Mouse (Mus musculus) heart, adult 9 months (tissue): ENCODE results near the gene Gm15294.

Experiments used
- DNase-seq, 2 experiments: peaks; one replicate each; pipeline ENCODE4 v3.0.0; 2022; ENCODE audit warnings: low spot score in 2 of 2

Gene Gm15294

DNA sequence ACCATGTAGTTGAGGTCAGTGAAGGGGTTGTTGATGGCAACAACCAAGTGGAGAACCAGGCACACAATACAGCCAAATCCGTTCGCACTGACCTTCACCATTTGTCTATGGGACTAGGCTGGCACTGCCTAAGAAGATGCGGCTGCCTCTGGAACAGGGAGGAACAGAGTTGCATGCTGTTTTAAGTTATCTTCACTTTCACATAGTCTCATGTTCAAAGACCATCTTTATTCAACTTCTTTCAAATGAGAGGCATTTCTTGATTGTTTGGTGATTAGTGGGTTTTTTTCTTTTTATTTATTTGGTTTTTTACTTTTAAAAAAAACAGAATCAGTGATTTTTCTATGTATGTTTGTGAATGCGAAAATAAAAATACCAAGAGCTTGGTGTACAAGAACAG, at the start of gene Gm15294:
Gm15294 (minus strand) TSS at position 101 of the 400 bp plus-strand sequence.
- no peak for DNase-seq

- DNase-seq, result no peak
Observed at GRCm38 (mm10) chrX:141884336-141885048, 9.5 kb upstream of the Gm15294 start.

DNA sequence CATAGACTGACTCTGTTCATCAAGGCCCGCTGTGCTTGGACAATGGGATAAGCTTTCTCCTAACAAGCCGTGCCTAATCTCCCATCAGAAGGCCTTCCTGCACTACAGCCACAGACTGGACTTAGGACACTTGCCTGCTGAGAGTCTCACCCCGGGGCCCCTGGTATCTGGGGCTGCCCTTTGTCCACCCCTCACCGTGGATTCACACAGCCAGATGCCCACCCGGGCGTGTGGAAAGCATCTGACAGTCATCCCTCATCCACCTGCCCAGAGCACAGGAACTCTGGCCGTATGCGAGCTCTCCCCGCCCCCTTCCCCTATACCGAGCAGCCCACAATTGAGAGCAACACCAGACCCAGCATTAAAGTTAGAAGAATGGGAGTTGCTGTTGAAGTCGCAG, 1.0 kb downstream of the Gm15294 start:
- DNase-seq, result no peak

GRCm38 (mm10) chrX:141873597-141873996, 1.4 kb downstream of the Gm15294 start:
- DNase-seq, result no peak

DNA sequence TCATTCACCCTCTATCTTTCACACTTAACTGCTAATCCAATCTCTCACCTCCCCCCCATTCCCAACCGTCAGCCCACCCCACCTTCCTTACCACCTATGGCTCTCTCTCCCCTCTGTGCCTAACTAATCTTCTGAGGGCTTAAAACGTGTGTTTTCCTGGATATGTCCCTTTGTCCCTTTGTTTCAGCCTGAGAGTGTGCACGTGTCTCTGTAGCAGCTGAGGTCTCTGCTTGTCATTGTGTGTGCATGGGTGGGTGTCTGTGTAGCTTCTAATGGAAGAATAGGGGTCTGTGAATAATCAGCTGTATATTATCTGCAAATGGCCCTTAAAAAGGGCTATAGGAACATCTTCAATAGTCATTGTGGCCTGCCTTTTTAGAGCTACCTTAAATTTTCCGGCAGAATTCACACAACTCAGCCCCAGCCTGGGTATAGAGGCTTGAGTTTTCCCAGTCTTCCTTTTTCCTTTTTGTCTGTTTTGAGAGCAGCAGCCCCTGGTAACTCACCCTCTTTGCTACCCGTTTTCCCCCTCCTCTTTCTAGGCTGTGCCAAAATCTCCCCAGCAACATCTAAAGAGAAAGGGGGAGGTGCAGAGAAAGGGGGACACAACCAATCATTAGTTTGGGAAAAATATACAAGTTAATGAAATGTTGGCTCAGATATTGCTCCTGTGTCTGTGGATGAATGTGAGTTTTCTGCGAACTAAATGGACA, 19.2 kb downstream of the Gm15294 start:
- no peak for DNase-seq
